Mouse (Mus musculus): Measurements from ENCODE around the gene Tcf7l2.

The Tcf7l2 gene

DNA sequence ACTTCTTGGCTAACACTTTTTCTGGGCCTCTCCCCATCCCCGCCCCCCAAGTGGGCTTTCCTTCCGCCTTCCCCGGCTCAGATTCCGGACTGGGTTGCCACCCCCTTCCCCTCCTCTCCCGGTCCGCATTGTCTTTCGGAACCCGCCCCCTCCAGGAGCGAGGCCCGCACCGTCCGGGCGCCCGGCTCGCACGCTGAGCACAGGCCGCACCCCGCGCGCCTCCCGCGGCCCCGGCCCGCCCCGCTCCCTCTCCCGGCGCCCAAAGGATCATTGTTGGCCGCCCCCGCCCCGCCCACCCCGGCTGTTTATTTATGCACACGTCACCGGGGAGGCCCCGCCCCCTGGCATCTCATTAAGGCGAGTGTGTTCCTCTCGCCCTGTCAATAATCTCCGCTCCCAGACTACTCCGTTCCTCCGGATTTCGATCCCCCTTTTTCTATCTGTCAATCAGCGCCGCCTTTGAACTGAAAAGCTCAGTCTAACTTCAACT lies at the start of gene Tcf7l2:
TSS of gene Tcf7l2 (plus strand) at position 382 of the 490 bp plus-strand sequence.
- CTCF ChIA-PET: interaction anchor here (0.5 to 0.8 kb wide), 2 partner anchors 70 to 118 kb away, joined by 5 to 8 read pairs; no protein-coding TSS in a partner anchor

GRCm38 (mm10) chr19:55694651-55695050 lies 47.0 kb upstream of the Tcf7l2 start:
- CTCF ChIA-PET: no interaction called here

DNA sequence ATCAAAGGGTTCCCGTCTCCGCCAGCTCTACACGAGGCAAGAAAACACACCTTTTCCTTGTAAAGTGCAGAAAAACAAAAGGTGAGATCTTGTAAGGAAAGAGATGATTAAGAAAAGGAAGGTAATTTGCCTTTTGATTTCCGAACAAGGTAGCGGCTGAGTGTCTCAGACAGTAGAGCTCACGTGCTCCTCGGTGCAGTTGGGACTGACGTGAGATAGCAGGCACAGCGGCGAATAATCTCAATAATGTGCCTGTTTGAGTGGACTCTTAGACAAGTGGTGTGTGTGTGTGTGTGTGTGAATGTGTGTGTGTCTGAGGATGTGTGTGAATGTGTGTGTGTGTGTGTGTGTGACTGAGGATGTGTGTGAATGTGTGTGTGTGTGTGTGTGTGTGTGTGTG lies 46.2 kb upstream of the Tcf7l2 start:
- CTCF ChIA-PET: no interaction called here

GRCm38 (mm10) chr19:55698892-55699291 lies 42.7 kb upstream of the Tcf7l2 start:
- CTCF ChIA-PET: no interaction called here

GRCm38 (mm10) chr19:55700214-55700568 lies 41.4 kb upstream of the Tcf7l2 start:
- CTCF ChIA-PET: no interaction called here

DNA sequence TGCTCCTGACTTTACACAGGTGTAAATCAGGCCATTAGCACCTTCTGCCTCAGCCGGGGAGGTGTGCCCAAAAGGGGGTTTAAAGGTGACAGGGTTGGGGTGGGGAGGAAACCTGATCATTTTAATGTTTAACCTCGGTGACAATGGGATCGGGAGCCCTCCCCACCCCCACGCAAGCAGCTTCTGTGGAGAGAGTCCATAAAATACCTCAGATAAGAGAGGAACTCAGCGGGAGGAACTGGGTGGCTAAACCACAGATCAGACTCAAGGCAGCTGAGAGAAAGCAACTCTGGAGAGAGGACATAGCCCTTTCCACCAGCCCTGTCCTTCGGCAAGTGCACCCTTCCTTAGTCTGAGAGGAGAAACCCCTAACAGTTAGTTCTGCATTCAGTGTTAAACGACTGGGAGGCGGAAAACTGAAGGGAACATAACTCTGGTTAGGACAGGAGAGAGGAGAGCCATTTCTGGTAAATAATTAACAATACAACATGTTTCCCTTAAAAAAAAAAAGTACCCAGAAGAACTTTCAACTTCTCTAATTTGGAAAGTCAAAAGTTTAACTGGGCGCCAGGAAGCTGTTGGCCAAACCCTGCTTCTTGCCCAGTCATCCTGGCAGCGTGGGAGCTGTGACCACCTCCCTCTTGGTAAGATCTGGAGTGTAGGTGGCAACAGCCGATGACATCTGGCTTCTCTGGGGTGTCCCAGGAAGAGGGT lies 40.9 kb upstream of the Tcf7l2 start:
- CTCF ChIA-PET: no interaction called here

DNA sequence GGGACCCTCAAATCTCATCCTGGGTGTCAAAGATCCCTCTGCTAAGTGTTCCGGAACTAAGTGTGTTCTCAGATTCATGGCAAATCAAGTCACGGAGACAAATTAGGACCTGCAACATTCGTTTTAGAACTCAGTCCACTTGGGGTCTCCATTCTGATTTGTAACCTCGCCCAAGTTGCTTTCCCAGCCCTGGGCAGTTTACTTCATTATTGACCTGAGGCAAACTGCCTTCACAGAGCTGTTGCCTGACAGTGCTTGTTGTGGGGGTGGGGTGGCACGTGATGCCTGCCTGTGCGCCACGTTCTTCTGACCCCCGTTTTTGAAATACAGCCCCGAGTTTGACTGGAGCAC lies 40.4 kb upstream of the Tcf7l2 start:
- CTCF ChIA-PET: no interaction called here

- CTCF ChIA-PET: interaction anchor here (0.7 kb wide), 1 partner anchor 12 kb away, joined by 3 read pairs; no protein-coding TSS in a partner anchor
These were observed 39.5 kb upstream of the Tcf7l2 start for GRCm38 (mm10) chr19:55702081-55702480.

GRCm38 (mm10) chr19:55702716-55703115 lies 38.9 kb upstream of the Tcf7l2 start:
- CTCF ChIA-PET: interaction anchor here (0.7 kb wide), 1 partner anchor 11 kb away, joined by 3 read pairs; no protein-coding TSS in a partner anchor

DNA sequence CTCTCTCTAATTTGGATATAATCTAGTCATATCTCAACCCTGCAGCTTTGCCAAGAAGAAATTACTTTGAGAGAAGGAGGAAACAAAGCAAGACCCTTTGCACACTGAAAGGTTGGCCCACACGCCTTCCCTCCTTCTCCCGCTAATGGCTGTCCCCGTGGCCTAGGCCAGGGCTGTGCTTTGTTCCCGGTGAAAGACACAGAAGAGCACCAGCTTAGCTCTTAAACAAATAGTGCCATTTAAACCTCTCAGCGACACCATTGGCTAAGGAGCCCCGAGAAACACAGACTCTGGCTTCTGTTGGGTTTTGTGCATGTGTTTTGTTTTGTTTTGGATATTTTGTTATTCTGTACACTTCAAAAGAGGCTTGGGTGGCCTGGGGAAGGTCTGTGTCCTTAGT lies 37.5 kb upstream of the Tcf7l2 start:
- CTCF ChIA-PET: no interaction called here

DNA sequence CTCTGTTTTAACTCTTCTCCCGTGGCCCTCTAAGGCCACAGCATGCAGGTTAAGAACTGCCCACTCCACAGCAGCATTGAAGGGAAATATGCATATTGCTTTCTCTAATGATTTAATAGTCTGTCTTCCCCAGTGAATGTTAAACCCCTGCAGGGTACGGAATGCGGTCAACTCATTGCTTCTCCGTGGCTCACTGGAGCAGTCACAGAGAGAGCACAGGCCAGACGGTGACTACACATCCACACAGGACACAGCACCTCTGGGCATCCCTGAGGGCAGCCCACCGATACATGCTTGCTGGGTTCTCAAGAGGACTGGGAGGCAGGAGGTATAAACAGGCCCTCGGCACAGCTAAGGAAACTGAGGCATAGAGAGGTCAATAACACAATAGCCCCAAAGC lies 35.3 kb upstream of the Tcf7l2 start:
- CTCF ChIA-PET: no interaction called here

DNA sequence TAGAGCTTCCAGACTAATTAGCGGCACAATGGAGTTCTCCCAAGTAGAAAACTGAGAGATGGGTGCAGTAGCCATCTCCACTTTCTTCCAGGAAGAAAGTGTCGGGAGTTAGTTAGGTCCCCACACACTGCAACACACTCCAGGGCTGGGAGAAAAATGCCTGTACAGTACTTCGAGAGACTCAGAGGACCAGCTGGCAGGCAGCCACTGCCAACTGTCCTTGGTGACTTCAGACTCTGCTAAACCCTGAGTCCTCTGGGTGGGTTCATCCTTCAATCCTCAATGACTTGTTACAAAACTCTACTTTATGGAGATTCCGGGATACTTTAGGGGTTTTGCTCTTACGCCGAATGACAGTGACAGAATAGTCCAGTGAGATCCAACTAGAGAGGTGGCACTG lies 34.8 kb upstream of the Tcf7l2 start:
- CTCF ChIA-PET: interaction anchor here (0.6 kb wide), 1 partner anchor 493 kb away, joined by 3 read pairs; no protein-coding TSS in a partner anchor

GRCm38 (mm10) chr19:55708031-55708554 lies 33.5 kb upstream of the Tcf7l2 start:
- CTCF ChIA-PET: no interaction called here

DNA sequence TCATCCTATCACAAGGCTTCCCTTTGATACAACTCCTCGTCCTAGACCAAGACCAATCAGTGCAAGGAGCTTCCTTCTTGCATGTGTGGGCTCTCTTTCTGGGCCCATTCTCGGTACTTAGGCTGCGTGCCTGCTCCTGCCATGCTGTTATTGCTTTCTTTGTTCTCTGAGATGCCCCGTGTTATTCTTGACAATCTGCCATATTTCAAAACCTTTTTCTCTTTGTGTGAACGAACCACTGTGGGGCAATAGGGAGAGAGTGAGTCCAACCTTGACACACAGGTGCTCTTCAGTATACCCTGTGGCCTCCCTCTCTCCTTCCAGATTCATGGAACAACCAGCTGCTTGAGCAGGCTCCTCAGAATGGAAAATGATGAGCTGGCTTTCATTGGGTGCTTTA lies 30.8 kb upstream of the Tcf7l2 start:
- CTCF ChIA-PET: no interaction called here

DNA sequence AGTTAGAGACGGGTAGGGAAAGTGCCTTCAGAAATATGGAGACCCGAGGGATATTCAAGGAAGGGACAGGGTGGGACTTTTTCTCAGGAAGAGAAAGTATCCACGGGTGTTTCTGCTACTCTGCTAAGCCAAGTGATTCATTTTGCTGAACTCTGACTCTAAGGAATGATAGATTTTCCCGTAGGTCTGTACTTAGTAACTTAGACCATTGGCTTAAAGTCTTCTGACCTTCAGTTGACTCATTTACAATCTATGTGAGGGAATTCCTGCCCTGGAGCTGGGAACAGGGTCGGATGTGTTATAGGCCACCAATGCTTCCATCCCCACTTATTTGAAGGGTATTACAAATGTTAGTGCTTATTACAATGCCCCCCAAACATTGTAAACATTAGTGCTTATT lies 29.9 kb upstream of the Tcf7l2 start:
- CTCF ChIA-PET: no interaction called here

- CTCF ChIA-PET: no interaction called here
These were observed 28.9 kb upstream of the Tcf7l2 start for GRCm38 (mm10) chr19:55712678-55713077.

DNA sequence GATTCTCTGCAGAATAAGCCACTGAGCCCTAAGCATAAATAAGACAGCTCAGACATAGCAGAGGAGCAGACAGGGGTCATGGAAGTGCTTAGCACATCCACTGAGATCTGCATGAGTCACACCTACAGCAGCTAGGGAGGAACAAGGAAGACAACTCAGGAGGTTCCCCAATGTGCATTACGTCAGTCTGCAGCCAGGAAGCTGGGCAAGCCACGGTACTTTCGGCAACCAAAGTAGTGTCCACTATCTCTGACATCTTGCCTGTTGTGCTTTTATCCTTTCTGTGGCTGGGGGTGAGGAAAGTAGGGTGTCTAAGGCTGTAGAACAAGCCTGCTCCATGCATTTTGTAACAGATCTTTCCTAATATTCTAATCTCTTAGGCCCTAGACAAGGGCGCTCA lies 27.6 kb upstream of the Tcf7l2 start:
- CTCF ChIA-PET: interaction anchor here (0.6 kb wide), 1 partner anchor 11 kb away, joined by 3 read pairs; no protein-coding TSS in a partner anchor

DNA sequence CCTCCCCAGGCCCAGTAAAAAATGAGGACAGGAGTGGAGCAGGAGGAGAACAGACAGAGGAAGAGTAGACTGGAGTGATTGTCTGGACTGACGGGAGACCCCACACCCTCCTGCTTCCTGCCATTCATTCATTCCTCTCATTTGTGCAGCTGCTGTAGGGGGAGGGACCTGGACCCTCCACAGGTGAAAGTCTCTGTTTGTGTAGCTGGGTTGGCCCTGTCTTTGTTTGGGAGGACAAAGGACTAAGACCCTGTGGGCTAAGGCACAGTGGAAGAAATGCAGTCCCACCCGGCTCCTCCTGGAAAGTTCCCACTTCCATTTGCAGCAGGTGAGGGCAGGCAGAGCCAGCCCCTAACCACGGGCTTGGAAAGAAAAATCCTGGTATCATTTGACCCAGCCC lies 27.0 kb upstream of the Tcf7l2 start:
- CTCF ChIA-PET: no interaction called here

DNA sequence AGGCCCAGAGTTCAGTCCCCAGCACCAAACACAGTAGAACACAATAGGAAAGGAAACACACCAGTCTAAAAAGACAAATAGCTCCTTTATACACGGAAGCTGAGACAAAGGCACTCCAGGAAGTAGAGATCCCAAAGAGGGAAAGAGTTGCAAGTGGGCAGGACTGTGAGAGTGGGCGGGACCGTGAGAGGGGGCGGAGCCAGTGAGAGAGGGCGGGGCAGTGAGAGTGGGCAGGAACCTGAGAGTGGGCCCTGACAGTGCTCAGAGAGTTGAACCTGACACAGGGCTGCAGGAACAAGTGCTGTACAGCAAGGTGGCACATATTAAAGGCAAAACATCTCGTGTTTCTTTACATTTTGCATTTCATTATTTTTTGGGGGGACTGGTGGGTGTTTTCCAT lies 22.5 kb upstream of the Tcf7l2 start:
- CTCF ChIA-PET: interaction anchor here (0.6 kb wide), 1 partner anchor 161 kb away, joined by 6 read pairs; no protein-coding TSS in a partner anchor

DNA sequence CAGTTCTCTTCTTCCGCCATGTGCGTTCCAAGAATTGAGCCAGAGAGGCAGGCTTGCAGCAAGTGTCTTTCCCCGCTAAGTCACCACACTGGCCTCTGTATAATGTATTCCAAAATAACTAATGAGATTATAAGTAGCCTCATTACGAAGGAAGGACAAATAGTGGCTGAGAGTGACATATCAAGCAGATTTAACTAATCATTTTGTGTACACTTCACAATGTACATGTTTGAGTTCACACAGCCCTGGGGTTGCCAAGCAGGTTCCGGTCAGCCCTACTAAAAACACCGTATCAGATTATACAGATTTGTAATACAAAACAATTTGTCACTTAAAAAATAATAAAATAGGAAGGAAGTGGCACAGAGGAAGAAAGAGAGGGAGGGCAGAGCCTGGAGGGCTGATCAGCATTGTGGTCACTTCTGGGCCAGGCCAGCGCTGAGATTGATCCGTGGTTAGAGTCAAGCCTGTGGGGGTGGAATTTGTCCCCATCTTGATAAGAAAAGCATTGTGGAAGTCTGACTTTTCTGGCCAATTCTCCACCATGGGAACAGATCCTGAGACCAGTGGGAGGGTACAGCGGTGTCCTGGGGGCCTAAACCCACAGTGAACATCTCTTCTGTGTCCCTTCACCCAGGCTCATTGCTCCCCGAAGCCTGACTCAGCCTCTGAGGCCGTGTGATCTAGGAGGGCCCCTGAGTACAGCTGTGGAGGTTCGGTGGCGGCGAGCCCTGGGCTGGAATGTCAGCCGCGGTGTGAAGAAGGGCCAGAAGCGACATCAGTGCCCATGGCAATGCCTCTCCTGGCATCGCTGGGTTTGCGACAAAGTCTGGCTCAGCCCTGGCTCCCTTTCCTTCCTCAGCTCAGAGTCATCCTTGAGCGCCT lies 21.9 kb upstream of the Tcf7l2 start:
- CTCF ChIA-PET: no interaction called here

- CTCF ChIA-PET: no interaction called here
These were observed 21.1 kb upstream of the Tcf7l2 start for GRCm38 (mm10) chr19:55720409-55721092.

DNA sequence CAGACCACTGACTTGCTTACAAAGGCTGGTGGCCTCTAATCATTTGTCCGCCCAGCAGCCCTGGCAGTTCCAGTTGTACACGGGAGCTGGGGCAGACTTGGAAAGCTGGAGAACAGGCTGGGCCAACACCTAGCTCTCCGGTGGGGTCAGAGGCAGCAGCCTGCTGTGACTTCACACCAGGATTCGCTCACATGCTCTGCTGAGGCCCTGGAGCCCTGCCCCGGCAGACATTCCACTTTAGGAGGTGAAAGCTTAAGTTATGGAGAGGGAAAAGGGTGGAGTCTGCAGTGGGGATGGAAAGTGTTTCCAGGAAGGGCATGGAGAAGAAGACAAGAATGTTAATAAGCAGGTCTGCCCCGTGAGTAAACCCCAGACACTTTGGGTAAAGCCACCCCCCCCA lies 19.2 kb upstream of the Tcf7l2 start:
- CTCF ChIA-PET: interaction anchor here (0.6 kb wide), 1 partner anchor 131 kb away, joined by 3 read pairs; no protein-coding TSS in a partner anchor
